Mouse (Mus musculus) G1E (cell line): ENCODE data around the gene Dnah17. TPM values are rescaled to one million over a fixed set of nuclear protein-coding genes. Genes with fewer than 3 reads are reported as not detected.

Source experiments
- ATAC-seq: 2 replicates; pipeline ENCODE4 v1.8.0; 2016; ENCODE audit warnings: mild to moderate bottlenecking; ENCODE audit not compliant: insufficient number of reproducible peaks, poor library complexity, low FRiP score, severe bottlenecking; ENCODE audit errors: extremely low read depth
- DNase-seq: peaks from one replicate; pipeline ENCODE4 v3.0.0; 2012; ENCODE audit warnings: low spot score
- H3K27me3 ChIP-seq: 2 replicates; pipeline ENCODE4 v1.6.1; 2012; ENCODE audit warnings: mild to moderate bottlenecking, low read length, inconsistent platforms; ENCODE audit not compliant: insufficient read depth
- H3K36me3 ChIP-seq: replicated peaks from 2 replicates; pipeline ENCODE3; 2012; ENCODE audit warnings: mild to moderate bottlenecking, inconsistent platforms
- H3K4me1 ChIP-seq: 2 replicates; pipeline ENCODE4 v1.6.1; 2012; ENCODE audit warnings: low read depth, low read length, inconsistent platforms, mixed read lengths; ENCODE audit not compliant: insufficient read depth
- H3K4me3 ChIP-seq: 2 replicates; pipeline ENCODE4 v1.5.1; 2012; ENCODE audit warnings: low read depth, mild to moderate bottlenecking, inconsistent platforms, low read length, moderate library complexity, mixed read lengths
- H3K9me3 ChIP-seq: replicated peaks from 2 replicates; pipeline ENCODE4 v1.6.1; 2012; ENCODE audit warnings: inconsistent platforms
- CTCF ChIP-seq: IDR thresholded peaks from 2 replicates; pipeline ENCODE4 v1.5.1; 2012; ENCODE audit warnings: low read depth, low read length, inconsistent platforms, mixed read lengths
- GATA1 ChIP-seq: IDR thresholded peaks from 2 replicates; pipeline ENCODE4 v1.6.1; 2012; ENCODE audit warnings: borderline replicate concordance, low read length, inconsistent platforms, mixed read lengths
- GATA2 ChIP-seq: IDR thresholded peaks from 2 replicates; pipeline ENCODE4 v1.6.1; 2012; ENCODE audit warnings: low read depth, low read length, inconsistent platforms, borderline replicate concordance
- POLR2AphosphoS5 ChIP-seq: IDR thresholded peaks from 2 replicates; pipeline ENCODE4 v1.6.1; 2012; ENCODE audit warnings: low read depth, low read length, inconsistent platforms; ENCODE audit not compliant: insufficient replicate concordance
- TAL1 ChIP-seq: conservative IDR thresholded peaks from 2 replicates; pipeline ENCODE4 v1.6.1; 2012; ENCODE audit warnings: low read depth, low read length, inconsistent platforms, mixed read lengths
- polyA plus RNA-seq: library from polyadenylated mRNA; stranded (reverse); fragments of >175 nt; gene quantifications from 2 replicates; pipeline ENCODE4 v1.2.3, GENCODE M21; 2012
- total RNA-seq, 2 experiments: library from RNA; stranded (forward) in 1 of 2; stranded (reverse) in 1 of 2; fragments of 200-1000 nt in 1 of 2; fragments of >200 nt in 1 of 2; fragmentation: Nextera tagmentation in 1 of 2; gene quantifications; 2 replicates each; pipeline ENCODE4 v1.2.3; 2014 to 2017

Gene Dnah17
- not detected in 2 replicates for total RNA-seq (2014; fragmentation: Nextera tagmentation)
- total RNA-seq (2017): 0.11 TPM in 1 of 2 replicates, not detected in the other
- polyA plus RNA-seq: not detected in 2 replicates

DNA sequence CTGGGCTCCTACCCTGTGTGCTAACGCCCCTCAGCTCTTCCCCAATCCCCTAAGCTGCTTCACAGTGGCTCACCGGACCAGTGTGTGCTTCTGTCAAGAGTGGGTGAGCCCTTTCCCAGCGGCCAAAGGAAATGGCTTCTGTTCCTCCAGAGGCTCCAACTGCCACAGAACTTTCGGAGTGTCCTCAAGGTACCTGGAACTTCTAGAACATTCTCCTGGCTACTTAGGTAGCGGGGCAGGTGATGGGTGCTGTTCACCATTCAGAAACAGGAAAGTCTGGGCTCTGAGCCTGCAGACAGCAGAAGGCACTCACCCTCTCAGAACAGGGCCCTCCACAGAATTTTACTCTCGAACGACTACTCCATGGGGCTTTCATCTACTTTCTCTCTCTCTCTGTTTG, at the start of gene Dnah17:
Gene Dnah17 (minus strand): TSS at position 101 of the 400 bp plus-strand sequence.
- TF ChIP-seq CTCF: no peak
- no peak for TF ChIP-seq TAL1
- TF ChIP-seq POLR2AphosphoS5: no peak
- TF ChIP-seq GATA1: no peak
- no peak for TF ChIP-seq GATA2
- DNase-seq (no peak), ATAC-seq (no peak)
- H3K9me3 ChIP-seq: no peaks in the 10 kb centered on the region
- H3K4me3 ChIP-seq: no peak within 1 kb of the TSS
- H3K36me3 ChIP-seq: no peaks in the 10 kb centered on the region
- H3K4me1 ChIP-seq: no peaks in the 10 kb centered on the region
- H3K27me3 ChIP-seq: peaks cover 6% of the 10 kb centered on the region; the same call in 1 of the 2 replicates

DNA sequence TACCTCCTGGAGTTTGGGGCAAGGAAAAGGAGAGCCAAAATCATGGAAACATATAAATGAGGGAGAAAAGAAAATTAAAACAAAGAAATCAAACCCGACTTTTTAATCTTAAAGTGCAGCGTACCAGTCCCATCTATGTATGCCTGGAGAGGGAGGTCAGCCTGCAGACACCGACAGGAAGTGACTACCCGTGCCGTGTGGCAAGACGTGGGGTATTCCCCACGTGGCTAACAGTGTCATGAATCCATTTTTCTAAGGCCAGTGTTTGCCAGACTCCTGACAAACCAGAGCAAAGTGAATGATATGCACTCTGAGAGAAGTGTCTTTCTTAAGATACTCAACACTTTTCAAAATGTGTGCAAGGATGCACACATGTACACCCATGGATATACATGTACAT, 49.8 kb upstream of the Dnah17 start:
- no peaks in the 10 kb centered on the region for H3K27me3 ChIP-seq
- peaks cover 46% of the 10 kb centered on the region for H3K36me3 ChIP-seq
- ATAC-seq: no peak
- TF ChIP-seq TAL1 (no peak), GATA1 (no peak), POLR2AphosphoS5 (no peak), GATA2 (no peak), CTCF (no peak)
- no peaks in the 10 kb centered on the region for H3K9me3 ChIP-seq
- peaks cover 6% of the 10 kb centered on the region; the same call in 1 of the 2 replicates for H3K4me1 ChIP-seq
- no peak overlapping the region for H3K4me3 ChIP-seq
- no peak for DNase-seq

DNA sequence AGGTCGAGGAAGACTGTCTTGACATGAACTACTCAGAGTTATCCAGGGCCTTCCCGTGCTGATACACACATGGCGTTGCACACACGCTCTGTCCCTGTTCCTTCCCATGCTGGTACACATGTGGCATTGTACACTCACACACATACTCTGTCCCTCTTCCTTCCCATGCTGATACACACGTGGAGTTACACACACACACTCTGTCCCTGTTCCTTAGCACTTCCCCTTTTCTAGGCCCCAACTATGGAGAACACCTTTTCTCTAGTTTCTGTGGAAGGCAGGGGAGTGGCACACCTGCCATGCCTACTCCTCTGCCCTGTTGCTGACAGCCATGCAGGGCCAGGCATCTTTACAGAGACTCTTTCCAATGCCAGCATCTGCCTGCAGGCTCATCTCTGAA, 47.8 kb upstream of the Dnah17 start:
- Histone ChIP-seq H3K36me3 (peaks cover 36% of the 10 kb centered on the region), H3K9me3 (no peaks in the 10 kb centered on the region), H3K4me1 (peaks cover 6% of the 10 kb centered on the region; the same call in 1 of the 2 replicates), H3K27me3 (no peaks in the 10 kb centered on the region), H3K4me3 (no peak overlapping the region)
- TF ChIP-seq POLR2AphosphoS5 (no peak), TAL1 (no peak), CTCF (no peak), GATA2 (no peak), GATA1 (no peak)
- ATAC-seq (no peak), DNase-seq (no peak)

DNA sequence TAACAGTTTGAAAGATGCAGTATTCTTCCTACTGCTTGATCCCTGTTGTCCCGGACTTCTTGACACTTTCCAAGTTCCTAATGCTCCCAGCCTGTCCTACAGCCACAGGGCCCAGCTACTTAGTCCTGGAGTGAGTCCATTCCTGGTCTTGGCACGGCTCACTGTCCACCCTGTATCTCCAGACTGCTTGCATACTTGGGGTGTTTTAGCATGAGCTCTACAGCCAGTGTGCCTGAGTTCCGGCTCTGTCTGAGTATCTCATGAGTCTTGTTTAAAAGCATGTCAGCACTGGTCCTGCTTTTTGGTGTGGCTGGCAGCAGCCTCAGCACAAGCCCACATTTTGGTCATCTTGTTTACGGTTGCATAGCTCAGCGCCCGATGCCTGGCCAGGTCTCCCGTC, 44.3 kb upstream of the Dnah17 start:
- Histone ChIP-seq H3K36me3 (peaks cover 15% of the 10 kb centered on the region), H3K9me3 (no peaks in the 10 kb centered on the region), H3K27me3 (no peaks in the 10 kb centered on the region), H3K4me3 (no peak overlapping the region), H3K4me1 (peaks cover 6% of the 10 kb centered on the region; the same call in 1 of the 2 replicates)
- TF ChIP-seq TAL1: no peak
- no peak for TF ChIP-seq POLR2AphosphoS5
- TF ChIP-seq CTCF: no peak
- TF ChIP-seq GATA1: no peak
- TF ChIP-seq GATA2: no peak
- DNase-seq (no peak), ATAC-seq (no peak)

DNA sequence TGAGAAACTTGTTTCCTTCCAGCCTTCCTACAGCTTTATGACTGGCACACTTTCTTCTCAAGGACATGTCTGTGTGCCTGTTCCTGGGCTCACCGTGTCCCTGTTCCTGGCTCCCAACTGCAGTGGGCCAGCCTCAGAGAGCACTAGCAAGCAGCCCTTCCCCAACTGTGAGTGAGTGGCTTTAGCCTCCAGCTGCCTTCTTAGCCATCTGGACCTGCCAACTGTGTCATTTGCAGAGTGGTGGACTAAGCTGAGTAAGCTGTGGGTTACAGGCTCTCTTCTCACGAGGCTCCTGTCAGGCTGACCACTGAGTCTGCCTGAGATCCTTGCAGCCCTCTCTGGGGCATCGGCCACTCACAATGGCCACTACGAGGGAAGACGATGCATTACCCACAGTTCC, 42.3 kb upstream of the Dnah17 start:
- no peak for TF ChIP-seq POLR2AphosphoS5
- TF ChIP-seq TAL1: no peak
- no peak for TF ChIP-seq GATA2
- no peak for TF ChIP-seq GATA1
- no peak for TF ChIP-seq CTCF
- no peaks in the 10 kb centered on the region for H3K9me3 ChIP-seq
- no peaks in the 10 kb centered on the region for H3K4me1 ChIP-seq
- H3K36me3 ChIP-seq: peaks cover 6% of the 10 kb centered on the region
- no peak overlapping the region for H3K4me3 ChIP-seq
- no peaks in the 10 kb centered on the region for H3K27me3 ChIP-seq
- DNase-seq (no peak), ATAC-seq (no peak)

DNA sequence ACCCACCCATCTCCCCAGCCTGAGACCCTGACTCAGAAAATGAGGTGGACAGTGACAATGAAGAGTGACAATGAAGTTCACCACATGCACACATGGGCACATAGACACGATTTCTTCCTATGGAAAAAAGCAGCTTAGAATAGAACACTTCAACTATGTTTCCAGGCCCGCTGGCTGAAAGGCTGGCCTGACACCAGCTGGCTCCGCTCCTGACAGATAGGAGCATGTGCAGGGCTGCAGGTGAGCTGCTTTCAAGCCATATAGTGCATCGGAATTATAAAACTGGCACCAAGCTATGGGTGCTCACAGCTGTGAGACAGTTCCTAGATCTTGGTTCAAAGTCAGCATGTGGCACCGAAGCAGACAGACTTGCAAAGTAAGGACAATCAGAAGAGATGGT, 39.9 kb upstream of the Dnah17 start:
- Histone ChIP-seq H3K27me3 (no peaks in the 10 kb centered on the region), H3K9me3 (no peaks in the 10 kb centered on the region), H3K36me3 (peaks cover 15% of the 10 kb centered on the region), H3K4me1 (no peaks in the 10 kb centered on the region), H3K4me3 (no peak overlapping the region)
- no peak for TF ChIP-seq GATA1
- no peak for TF ChIP-seq POLR2AphosphoS5
- TF ChIP-seq TAL1: no peak
- TF ChIP-seq CTCF: no peak
- no peak for TF ChIP-seq GATA2
- no peak for ATAC-seq
- no peak for DNase-seq
